Mouse (Mus musculus): ENCODE data around the gene Hsdl1.

- TF ChIP-seq CTCF (IDR thresholded peaks at IDR 0.05) (no peak), EP300 (IDR thresholded peaks at IDR 0.05) (no peak)
Observed at GRCm38 (mm10) chr8:119623061-119623460, 48.1 kb upstream of the Hsdl1 start.
